Mouse (Mus musculus) CH12.LX (cell line): ENCODE data around the gene Ispd. TPM values are rescaled to one million over a fixed set of nuclear protein-coding genes. Genes with fewer than 3 reads are reported as not detected.

Experiments
- DNase-seq: peaks from one replicate; pipeline ENCODE4 v3.0.0-alpha.2; 2013; ENCODE audit errors: extremely low read depth
- H3K27ac ChIP-seq: 2 replicates; pipeline ENCODE4 v1.5.1; 2012; ENCODE audit warnings: low read depth, mild to moderate bottlenecking, control low read depth, moderate library complexity; ENCODE audit not compliant: insufficient read depth
- H3K27me3 ChIP-seq: replicated peaks from 2 replicates; pipeline ENCODE3; 2012; ENCODE audit warnings: inconsistent platforms
- H3K36me3 ChIP-seq, 2 experiments: replicated peaks in 1 of 2; 2 replicates each; pipeline versions ENCODE3 to v1.6.1; 2012; ENCODE audit warnings: inconsistent platforms in 1 of 2, low read length in 1 of 2, mild to moderate bottlenecking in 1 of 2, mixed read lengths in 1 of 2, moderate library complexity in 1 of 2; ENCODE audit not compliant: control insufficient read depth in 1 of 2, insufficient read depth in 1 of 2
- H3K4me1 ChIP-seq, 2 experiments: 2 replicates each; pipeline ENCODE4 v1.6.1; 2012; ENCODE audit warnings: inconsistent platforms in 1 of 2, moderate library complexity in 1 of 2; ENCODE audit not compliant: insufficient read depth in 2 of 2, control insufficient read depth in 1 of 2
- H3K4me2 ChIP-seq: 2 replicates; pipeline ENCODE4 v1.6.1; 2012; ENCODE audit warnings: low read depth, mild to moderate bottlenecking, control low read depth; ENCODE audit not compliant: poor library complexity, insufficient read depth, severe bottlenecking
- H3K4me3 ChIP-seq, 3 experiments: fragments of 150-350 bp in 1 of 3; sonication (generic) in 1 of 3; replicated peaks in 1 of 3; 2 replicates each; pipeline versions ENCODE3 to v1.5.1; 2011 to 2012; ENCODE audit warnings: low read depth in 2 of 3, low read length in 2 of 3, mild to moderate bottlenecking in 2 of 3, moderate library complexity in 2 of 3, control low read depth in 1 of 3, improper control_type of control experiment in 1 of 3, inconsistent platforms in 1 of 3, mixed read lengths in 1 of 3; ENCODE audit not compliant: poor library complexity in 1 of 3
- H3K79me2 ChIP-seq: replicated peaks from 2 replicates; pipeline ENCODE4 v1.6.1; 2012; ENCODE audit warnings: mild to moderate bottlenecking, moderate library complexity; ENCODE audit not compliant: control insufficient read depth, poor library complexity, insufficient read depth, severe bottlenecking; ENCODE audit errors: extremely low read depth
- H3K9ac ChIP-seq: 2 replicates; pipeline ENCODE4 v1.6.1; 2012; ENCODE audit warnings: low read depth, mild to moderate bottlenecking, control low read depth, moderate library complexity; ENCODE audit not compliant: insufficient read depth
- H3K9me3 ChIP-seq: replicated peaks from 2 replicates; pipeline ENCODE3; 2012; ENCODE audit warnings: low read length, inconsistent platforms, mixed read lengths
- CHD1 ChIP-seq: IDR thresholded peaks from 2 replicates; pipeline ENCODE4 v1.6.1; 2012; ENCODE audit warnings: low read depth, low read length, improper control_type of control experiment, inconsistent platforms
- CHD2 ChIP-seq: IDR thresholded peaks from 2 replicates; pipeline ENCODE4 v1.6.1; 2011; ENCODE audit warnings: low read length, improper control_type of control experiment
- CTCF ChIP-seq, 2 experiments: IDR thresholded peaks in 1 of 2; conservative IDR thresholded peaks in 1 of 2; 2 replicates each; pipeline ENCODE4 v1.5.1; 2011 to 2012; ENCODE audit warnings: low read depth in 2 of 2, low read length in 2 of 2, improper control_type of control experiment in 1 of 2, inconsistent platforms in 1 of 2, mild to moderate bottlenecking in 1 of 2, moderate library complexity in 1 of 2
- E2F4 ChIP-seq: IDR thresholded peaks from 2 replicates; pipeline ENCODE4 v1.6.1; 2011; ENCODE audit warnings: low read depth, low read length, improper control_type of control experiment; ENCODE audit not compliant: insufficient replicate concordance
- GABPA ChIP-seq: IDR thresholded peaks from 2 replicates; pipeline ENCODE4 v1.6.1; 2012; ENCODE audit warnings: low read depth, low read length, improper control_type of control experiment, inconsistent platforms; ENCODE audit not compliant: insufficient replicate concordance
- HCFC1 ChIP-seq: IDR thresholded peaks from 2 replicates; pipeline ENCODE4 v1.6.1; 2012; ENCODE audit warnings: low read depth, mild to moderate bottlenecking, inconsistent platforms, low read length, improper control_type of control experiment
- IRF4 ChIP-seq: IDR thresholded peaks from 2 replicates; pipeline ENCODE4 v1.6.1; 2014; ENCODE audit warnings: low read depth, mild to moderate bottlenecking, inconsistent platforms, low read length, improper control_type of control experiment
- MAFK ChIP-seq: IDR thresholded peaks from 2 replicates; pipeline ENCODE4 v1.6.1; 2011; ENCODE audit warnings: low read length, improper control_type of control experiment; ENCODE audit not compliant: insufficient replicate concordance
- MAZ ChIP-seq: IDR thresholded peaks from 2 replicates; pipeline ENCODE4 v1.6.1; 2012; ENCODE audit warnings: low read depth, mild to moderate bottlenecking, inconsistent platforms, low read length, improper control_type of control experiment, moderate library complexity
- MXI1 ChIP-seq: IDR thresholded peaks from 2 replicates; pipeline ENCODE4 v1.6.1; 2011; ENCODE audit warnings: mild to moderate bottlenecking, low read depth, low read length, improper control_type of control experiment
- MYC ChIP-seq: IDR thresholded peaks from 2 replicates; pipeline ENCODE4 v1.6.1; 2011; ENCODE audit warnings: low read depth, mild to moderate bottlenecking, improper control_type of control experiment, low read length
- NELFE ChIP-seq: IDR thresholded peaks from 2 replicates; pipeline ENCODE4 v1.6.1; 2011; ENCODE audit warnings: low read depth, low read length, improper control_type of control experiment
- PAX5 ChIP-seq: IDR thresholded peaks from 2 replicates; pipeline ENCODE4 v1.6.1; 2012; ENCODE audit warnings: low read length, inconsistent platforms, mixed read lengths
- POLR2A ChIP-seq: IDR thresholded peaks from 2 replicates; pipeline ENCODE4 v1.6.1; 2011; ENCODE audit warnings: low read depth, mild to moderate bottlenecking, improper control_type of control experiment, low read length
- POLR2AphosphoS2 ChIP-seq: IDR thresholded peaks from 2 replicates; pipeline ENCODE4 v1.6.1; 2011; ENCODE audit warnings: low read depth, low read length, improper control_type of control experiment
- RCOR1 ChIP-seq: conservative IDR thresholded peaks from 2 replicates; pipeline ENCODE4 v1.6.1; 2012; ENCODE audit warnings: low read depth, mild to moderate bottlenecking, inconsistent platforms, low read length, improper control_type of control experiment
- TBP ChIP-seq: conservative IDR thresholded peaks from 2 replicates; pipeline ENCODE4 v1.6.1; 2011; ENCODE audit warnings: low read depth, low read length, improper control_type of control experiment
- UBTF ChIP-seq: IDR thresholded peaks from 2 replicates; pipeline ENCODE4 v1.6.1; 2012; ENCODE audit warnings: low read depth, mild to moderate bottlenecking, inconsistent platforms, low read length, improper control_type of control experiment, moderate library complexity
- ZC3H11A ChIP-seq: IDR thresholded peaks from 2 replicates; pipeline ENCODE4 v1.6.1; 2012; ENCODE audit warnings: low read depth, mild to moderate bottlenecking, inconsistent platforms, low read length, improper control_type of control experiment
- ZKSCAN1 ChIP-seq: IDR thresholded peaks from 2 replicates; pipeline ENCODE4 v1.6.1; 2012; ENCODE audit warnings: low read depth, inconsistent platforms, low read length, improper control_type of control experiment, borderline replicate concordance
- ZMIZ1 ChIP-seq: IDR thresholded peaks from 2 replicates; pipeline ENCODE4 v1.6.1; 2012; ENCODE audit warnings: low read depth, mild to moderate bottlenecking, inconsistent platforms, low read length, improper control_type of control experiment
- ZNF384 ChIP-seq: IDR thresholded peaks from 2 replicates; pipeline ENCODE4 v1.6.1; 2012; ENCODE audit warnings: low read depth, low read length, improper control_type of control experiment, inconsistent platforms
- dilution Hi-C: fragments of 300-500 bp; cut with MboI; formaldehyde crosslinking; loops from 2 replicates; pipeline ENCODE4 v1.14.3; 2020; ENCODE audit warnings: low sequenced_read_pairs; ENCODE audit not compliant: extremely low pct_unique_long_range_greater_than_20kb, extremely low pct_ligation_motif_present
- in situ Hi-C: fragments of 300-500 bp; cut with MboI; formaldehyde crosslinking; loops from 3 replicates; pipeline ENCODE4 v1.14.3; 2019; ENCODE audit warnings: low sequenced_read_pairs, low pct_ligation_motif_present, low pct_unique_long_range_greater_than_20kb, mixed read lengths
- polyA plus RNA-seq: library from polyadenylated mRNA; unstranded; fragments of >175 nt; gene quantifications from 2 replicates; pipeline ENCODE4 v1.2.1, GENCODE M21; 2012; ENCODE audit warnings: low read depth; ENCODE audit not compliant: insufficient read length
- total RNA-seq, 2 experiments: library from RNA; depleted of rRNA; stranded (reverse); fragments of 300-350 nt in 1 of 2; fragments of >200 nt in 1 of 2; gene quantifications; 2 replicates each; pipeline ENCODE4 v1.2.3; 2012 to 2014

The Ispd gene
- total and polyA plus RNA-seq, 3 experiments: 0.51 to 1.8 (median 1.4) TPM

GRCm38 (mm10) chr12:36481742-36482141, 100.5 kb downstream of the Ispd start:
- TF ChIP-seq MYC (no peak), PAX5 (no peak), ZC3H11A (no peak), ZMIZ1 (no peak), UBTF (no peak), ZNF384 (no peak), ZKSCAN1 (no peak), MXI1 (no peak), IRF4 (no peak), HCFC1 (no peak), CTCF (conservative IDR thresholded peaks at IDR 0.05 in 1 of 2, IDR thresholded peaks at IDR 0.05 in 1 of 2; ENCODE audit: low read depth in 2 of 2, low read length in 2 of 2) (no peak), POLR2A (no peak), MAFK (no peak), POLR2AphosphoS2 (no peak), NELFE (no peak), CHD2 (no peak)
- TF ChIP-seq, all 38 proteins: peak for 0
- no peak for DNase-seq
- no peaks in the 10 kb centered on the region for H3K36me3 ChIP-seq
- H3K27me3 ChIP-seq: no peaks in the 10 kb centered on the region
- H3K4me2 ChIP-seq: no peak overlapping the region
- H3K4me3 ChIP-seq: no peak overlapping the region
- no peaks in the 10 kb centered on the region for H3K79me2 ChIP-seq
- in situ Hi-C loops: no loop called here
- no peaks in the 10 kb centered on the region for H3K4me1 ChIP-seq
- H3K27ac ChIP-seq: no peak overlapping the region
- dilution Hi-C loops: no loop called here
- no peak overlapping the region for H3K9ac ChIP-seq
- H3K9me3 ChIP-seq: no peaks in the 10 kb centered on the region

- in situ Hi-C loops (no loop called here), dilution Hi-C loops (no loop called here)
- TF ChIP-seq IRF4 (no peak), HCFC1 (no peak), CTCF (conservative IDR thresholded peaks at IDR 0.05 in 1 of 2, IDR thresholded peaks at IDR 0.05 in 1 of 2; ENCODE audit: low read depth in 2 of 2, low read length in 2 of 2) (no peak), CHD1 (no peak), GABPA (no peak), E2F4 (no peak), ZC3H11A (no peak), ZMIZ1 (no peak), RCOR1 (no peak), MAZ (no peak), TBP (no peak), ZKSCAN1 (no peak), PAX5 (no peak)
- no peak for DNase-seq
- no peak overlapping the region for H3K27ac ChIP-seq
- no peaks in the 10 kb centered on the region for H3K79me2 ChIP-seq
- no peaks in the 10 kb centered on the region for H3K27me3 ChIP-seq
- H3K9me3 ChIP-seq: no peaks in the 10 kb centered on the region
- H3K4me1 ChIP-seq: no peaks in the 10 kb centered on the region
- H3K4me2 ChIP-seq: no peak overlapping the region
- H3K9ac ChIP-seq: no peak overlapping the region
- no peak overlapping the region for H3K4me3 ChIP-seq
- H3K36me3 ChIP-seq: no peaks in the 10 kb centered on the region
Observed at GRCm38 (mm10) chr12:36483346-36483745, 102.1 kb downstream of the Ispd start.
